Mouse (Mus musculus) embryonic facial prominence, embryonic 13.5 days (tissue): ENCODE results near the gene Hist1h3a. TPM values are rescaled to one million over a fixed set of nuclear protein-coding genes. Genes with fewer than 3 reads are reported as not detected.
"Not testable (repeated sequence)": the region's sequence is repeated elsewhere in the genome, so short reads cannot be mapped to it uniquely, and the experiment has no call there.

Experiments
- ATAC-seq: fragments of 200-750 bp; cut with Nextera tagmentation; 2 replicates; pipeline ENCODE4 v1.8.0; 2017; ENCODE audit warnings: low read depth; ENCODE audit not compliant: insufficient number of reproducible peaks, insufficient read depth, low FRiP score, low TSS enrichment
- H3K27ac ChIP-seq: fragments of 300-500 bp; sonication (generic); 2 replicates; pipeline ENCODE4 v1.5.1; 2015; ENCODE audit warnings: moderate library complexity, mild to moderate bottlenecking, inconsistent platforms
- H3K27me3 ChIP-seq: fragments of 300-500 bp; sonication (generic); 2 replicates; pipeline ENCODE4 v1.6.1; 2015; ENCODE audit warnings: mild to moderate bottlenecking, inconsistent platforms
- H3K36me3 ChIP-seq: fragments of 300-500 bp; sonication (generic); 2 replicates; pipeline ENCODE4 v1.6.1; 2015; ENCODE audit warnings: mild to moderate bottlenecking, inconsistent platforms
- H3K4me1 ChIP-seq: fragments of 300-500 bp; sonication (generic); 2 replicates; pipeline ENCODE4 v1.6.1; 2015; ENCODE audit warnings: inconsistent platforms
- H3K4me2 ChIP-seq: fragments of 300-500 bp; sonication (generic); 2 replicates; pipeline ENCODE4 v1.6.1; 2015; ENCODE audit warnings: moderate library complexity, mild to moderate bottlenecking, inconsistent platforms
- H3K4me3 ChIP-seq: fragments of 300-500 bp; sonication (generic); 2 replicates; pipeline ENCODE4 v1.5.1; 2015; ENCODE audit warnings: mild to moderate bottlenecking, inconsistent platforms
- H3K9ac ChIP-seq: fragments of 300-500 bp; sonication (generic); 2 replicates; pipeline ENCODE4 v1.6.1; 2015; ENCODE audit warnings: mild to moderate bottlenecking, inconsistent platforms
- H3K9me3 ChIP-seq: fragments of 300-500 bp; sonication (generic); 2 replicates; pipeline ENCODE4 v1.6.1; 2016; ENCODE audit warnings: inconsistent platforms
- WGBS: fragments of 180-500 bp; shearing (Covaris S2); methylation state at CpG from one replicate; pipeline ENCODE4 v1.1.7; 2015; ENCODE audit warnings: mixed read lengths; 5-methylcytosine and 5-hydroxymethylcytosine counted together
- polyA plus RNA-seq: library from polyadenylated mRNA; unstranded; fragments of >200 nt; fragmentation: Nextera tagmentation; extraction: Ambion mirVana; gene quantifications from 2 replicates; pipeline ENCODE4 v1.2.1, GENCODE M21; 2015

Gene Hist1h3a
- polyA plus RNA-seq, 1 experiment from 2014 or later = 8.6 TPM

DNA sequence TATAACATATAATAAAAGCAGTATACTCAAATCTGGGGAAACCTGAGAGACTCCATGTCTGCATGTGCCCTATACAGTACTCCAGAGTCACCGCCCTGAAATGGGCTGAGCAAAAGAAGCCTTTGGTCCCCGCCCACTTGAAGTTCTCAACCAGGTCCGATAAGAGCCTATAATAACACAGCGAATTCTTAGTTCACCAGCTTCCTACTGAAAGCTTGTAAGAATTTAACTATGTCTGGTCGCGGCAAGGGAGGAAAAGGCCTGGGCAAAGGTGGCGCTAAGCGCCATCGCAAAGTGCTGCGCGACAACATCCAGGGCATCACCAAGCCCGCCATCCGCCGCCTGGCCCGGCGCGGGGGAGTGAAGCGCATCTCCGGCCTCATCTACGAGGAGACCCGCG is 5.4 kb downstream of the Hist1h3a start, which contains the start of gene Hist1h4b:
Gene Hist1h4b (plus strand): TSS at position 224 of the 400 bp plus-strand sequence.
- ATAC-seq = peak; percentile 83
- no peaks in the 10 kb centered on the region for H3K9me3 ChIP-seq
- H3K27ac ChIP-seq = peak within 1 kb of the TSS; percentile 94
- 0% methylated on average over 19 of the region's 22 CpGs for WGBS
- peaks cover 17% of the 10 kb centered on the region for H3K4me1 ChIP-seq
- H3K9ac ChIP-seq = peak within 1 kb of the TSS; percentile 77
- H3K4me3 ChIP-seq = peak within 1 kb of the TSS; percentile 46
- no peaks in the 10 kb centered on the region for H3K36me3 ChIP-seq
- H3K27me3 ChIP-seq = no peaks in the 10 kb centered on the region
- H3K4me2 ChIP-seq = peak within 1 kb of the TSS; percentile 80

GRCm38 (mm10) chr13:23755000-23755399 is 7.2 kb downstream of the Hist1h3a start:
- ATAC-seq = no peak
- Histone ChIP-seq H3K4me2 (no peak overlapping the region), H3K27ac (0 out of 2 replicates have a peak overlapping the region, but pooled peaks have one; percentile 11), H3K9ac (no peak overlapping the region), H3K36me3 (no peaks in the 10 kb centered on the region), H3K27me3 (no peaks in the 10 kb centered on the region), H3K9me3 (no peaks in the 10 kb centered on the region), H3K4me3 (no peak overlapping the region), H3K4me1 (peaks cover 11% of the 10 kb centered on the region)

DNA sequence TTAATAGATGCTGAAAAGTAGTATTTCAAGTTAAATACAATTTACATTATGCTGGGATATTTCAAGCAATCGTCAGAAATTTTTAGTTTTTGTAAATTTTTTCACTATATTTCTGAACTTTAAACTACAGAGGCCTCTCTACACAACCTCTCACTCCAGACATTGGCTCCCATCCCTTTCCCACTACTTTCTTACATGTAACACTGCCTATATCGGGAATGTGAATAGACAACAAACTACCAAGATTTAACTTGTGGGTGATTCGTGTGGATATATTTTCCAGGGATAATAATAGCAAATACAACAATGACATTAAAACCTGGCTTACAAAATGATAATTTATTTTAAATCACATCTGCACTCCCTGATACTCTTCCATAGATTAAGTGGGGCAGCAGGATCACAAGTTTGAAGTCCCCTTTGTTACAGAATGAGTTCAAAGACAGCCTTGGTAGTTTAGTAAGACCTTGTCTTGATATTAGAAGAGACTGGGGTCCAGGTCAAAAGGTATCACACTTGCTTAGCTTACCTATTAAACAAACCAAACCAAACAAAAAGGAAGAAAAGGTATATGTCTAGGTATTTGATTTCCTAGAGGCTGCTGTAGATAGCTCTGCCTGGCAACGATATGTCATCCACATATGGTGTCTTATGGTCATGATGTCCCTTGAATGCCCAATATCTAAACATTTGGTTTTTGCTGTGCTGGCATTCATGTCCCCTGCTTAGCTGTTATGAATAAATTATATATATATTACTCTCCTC is 8.7 kb downstream of the Hist1h3a start:
- Histone ChIP-seq H3K36me3 (no peaks in the 10 kb centered on the region), H3K4me3 (peak overlapping the region; percentile 42), H3K27me3 (no peaks in the 10 kb centered on the region), H3K4me1 (peaks cover 12% of the 10 kb centered on the region; the same call in 1 of the 2 replicates), H3K4me2 (peak overlapping the region; percentile 67), H3K27ac (peak overlapping the region; percentile 68), H3K9ac (no peak overlapping the region), H3K9me3 (no peaks in the 10 kb centered on the region)
- WGBS = 53% methylated on average over 4 of the region's 4 CpGs
- ATAC-seq = no peak

DNA sequence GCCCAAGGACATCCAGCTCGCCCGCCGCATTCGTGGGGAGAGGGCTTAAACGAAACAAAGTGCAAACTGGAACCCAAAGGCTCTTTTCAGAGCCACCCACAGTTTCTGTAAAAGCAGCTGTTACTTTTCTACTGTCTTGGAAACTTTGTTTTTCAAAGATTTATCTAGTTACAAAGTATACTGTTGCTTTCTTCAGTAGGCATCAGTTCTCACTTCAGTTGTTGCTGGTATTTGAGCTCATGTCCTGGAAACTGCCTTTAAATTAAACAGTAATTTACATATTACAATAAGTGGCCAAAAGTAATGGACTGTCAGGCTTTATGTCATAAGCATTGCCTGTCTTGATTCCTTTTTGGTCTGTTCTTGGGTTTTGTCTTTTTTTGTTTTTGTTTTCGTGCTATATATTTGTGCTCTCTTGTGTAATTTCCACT is 9.4 kb downstream of the Hist1h3a start:
- H3K9me3 ChIP-seq = no peaks in the 10 kb centered on the region
- H3K4me3 ChIP-seq = peak overlapping the region; percentile 42
- peak overlapping the region; percentile 73 for H3K9ac ChIP-seq
- 1% methylated on average over 6 of the region's 6 CpGs for WGBS
- no peaks in the 10 kb centered on the region for H3K36me3 ChIP-seq
- H3K27ac ChIP-seq = peak overlapping the region; percentile 87
- peaks cover 19% of the 10 kb centered on the region; the same call in 1 of the 2 replicates for H3K4me1 ChIP-seq
- no peak for ATAC-seq
- H3K27me3 ChIP-seq = no peaks in the 10 kb centered on the region
- H3K4me2 ChIP-seq = peak overlapping the region; percentile 67

GRCm38 (mm10) chr13:23752067-23752741 is 10.0 kb downstream of the Hist1h3a start, which contains the start of gene Hist1h3b:
Hist1h3b (plus strand) TSS chr13:23752267.
- peak within 1 kb of the TSS; percentile 67 for H3K4me2 ChIP-seq
- peak within 1 kb of the TSS; percentile 48 for H3K4me3 ChIP-seq
- H3K27me3 ChIP-seq, H3K9me3 ChIP-seq, H3K36me3 ChIP-seq: not testable (repeated sequence)
- peaks cover 18% of the 10 kb centered on the region; the same call in 1 of the 2 replicates for H3K4me1 ChIP-seq
- under 1% methylated on average over 16 of the region's 47 CpGs for WGBS
- peak; percentile 87 for ATAC-seq
- peak within 1 kb of the TSS; percentile 73 for H3K9ac ChIP-seq
- H3K27ac ChIP-seq = peak within 1 kb of the TSS; percentile 96

DNA sequence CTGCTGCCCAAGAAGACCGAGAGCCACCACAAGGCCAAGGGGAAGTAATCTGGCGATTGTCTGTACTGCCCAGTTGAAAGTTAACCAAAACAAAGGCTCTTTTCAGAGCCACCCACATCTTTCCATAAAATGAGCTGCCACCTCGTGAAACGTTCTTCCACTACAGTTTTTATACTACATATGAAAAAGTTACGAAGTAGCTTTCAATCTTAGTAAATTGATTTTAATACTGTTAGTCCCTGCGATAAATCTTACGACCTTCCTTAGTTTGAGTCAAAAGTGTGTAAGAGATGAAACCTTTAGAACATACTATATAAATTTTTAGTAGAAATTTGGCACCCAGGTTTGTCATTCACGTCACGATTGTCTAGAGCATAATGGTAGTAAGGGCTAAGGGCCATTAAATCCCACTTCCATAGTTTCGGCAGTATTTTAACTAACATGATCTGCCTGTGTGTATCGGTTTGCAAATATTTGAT is 10.7 kb downstream of the Hist1h3a start:
- Histone ChIP-seq H3K9me3 (no peaks in the 10 kb centered on the region), H3K4me2 (peak overlapping the region; percentile 67), H3K27me3 (no peaks in the 10 kb centered on the region), H3K4me1 (peaks cover 21% of the 10 kb centered on the region; the same call in 1 of the 2 replicates), H3K27ac (peak overlapping the region; percentile 96), H3K4me3 (peak overlapping the region; percentile 48), H3K9ac (peak overlapping the region; percentile 71), H3K36me3 (no peaks in the 10 kb centered on the region)
- 1% methylated on average over 11 of the region's 11 CpGs for WGBS
- ATAC-seq = no peak

- Histone ChIP-seq H3K9ac (peak within 1 kb of the TSS; percentile 71), H3K4me3 (peak within 1 kb of the TSS; percentile 48), H3K4me2 (peak within 1 kb of the TSS; percentile 67), H3K4me1 (peaks cover 21% of the 10 kb centered on the region; the same call in 1 of the 2 replicates), H3K27ac (peak within 1 kb of the TSS; percentile 96)
- H3K9me3 ChIP-seq, H3K27me3 ChIP-seq, H3K36me3 ChIP-seq: not testable (repeated sequence)
- under 1% methylated on average over 33 of the region's 47 CpGs for WGBS
- ATAC-seq = 0 out of 2 replicates have a peak, but pooled peaks have one; percentile 54
These were observed 11.2 kb downstream of the Hist1h3a start, which contains the start of gene Hist1h2ab for GRCm38 (mm10) chr13:23750839-23751477. Hist1h2ab (plus strand) TSS chr13:23751126.

GRCm38 (mm10) chr13:23749563-23750121 is 12.5 kb downstream of the Hist1h3a start:
- ATAC-seq = no peak
- H3K36me3 ChIP-seq = no peaks in the 10 kb centered on the region
- no peak overlapping the region for H3K9ac ChIP-seq
- no peak overlapping the region for H3K4me2 ChIP-seq
- H3K4me3 ChIP-seq = no peak overlapping the region
- H3K27me3 ChIP-seq = no peaks in the 10 kb centered on the region
- WGBS = 90% methylated on average over 5 of the region's 5 CpGs
- peak overlapping the region; percentile 93 for H3K27ac ChIP-seq
- H3K4me1 ChIP-seq = peaks cover 21% of the 10 kb centered on the region; the same call in 1 of the 2 replicates
- H3K9me3 ChIP-seq = no peaks in the 10 kb centered on the region

GRCm38 (mm10) chr13:23747892-23748288 is 14.3 kb downstream of the Hist1h3a start:
- WGBS = 11% methylated on average over 2 of the region's 4 CpGs
- ATAC-seq = no peak
- Histone ChIP-seq H3K9ac (peak overlapping the region; percentile 60; the same call in 1 of the 2 replicates), H3K4me3 (peak overlapping the region; percentile 48), H3K4me1 (peaks cover 31% of the 10 kb centered on the region), H3K36me3 (no peaks in the 10 kb centered on the region), H3K27me3 (no peaks in the 10 kb centered on the region), H3K4me2 (peak overlapping the region; percentile 73), H3K27ac (peak overlapping the region; percentile 99), H3K9me3 (no peaks in the 10 kb centered on the region)

DNA sequence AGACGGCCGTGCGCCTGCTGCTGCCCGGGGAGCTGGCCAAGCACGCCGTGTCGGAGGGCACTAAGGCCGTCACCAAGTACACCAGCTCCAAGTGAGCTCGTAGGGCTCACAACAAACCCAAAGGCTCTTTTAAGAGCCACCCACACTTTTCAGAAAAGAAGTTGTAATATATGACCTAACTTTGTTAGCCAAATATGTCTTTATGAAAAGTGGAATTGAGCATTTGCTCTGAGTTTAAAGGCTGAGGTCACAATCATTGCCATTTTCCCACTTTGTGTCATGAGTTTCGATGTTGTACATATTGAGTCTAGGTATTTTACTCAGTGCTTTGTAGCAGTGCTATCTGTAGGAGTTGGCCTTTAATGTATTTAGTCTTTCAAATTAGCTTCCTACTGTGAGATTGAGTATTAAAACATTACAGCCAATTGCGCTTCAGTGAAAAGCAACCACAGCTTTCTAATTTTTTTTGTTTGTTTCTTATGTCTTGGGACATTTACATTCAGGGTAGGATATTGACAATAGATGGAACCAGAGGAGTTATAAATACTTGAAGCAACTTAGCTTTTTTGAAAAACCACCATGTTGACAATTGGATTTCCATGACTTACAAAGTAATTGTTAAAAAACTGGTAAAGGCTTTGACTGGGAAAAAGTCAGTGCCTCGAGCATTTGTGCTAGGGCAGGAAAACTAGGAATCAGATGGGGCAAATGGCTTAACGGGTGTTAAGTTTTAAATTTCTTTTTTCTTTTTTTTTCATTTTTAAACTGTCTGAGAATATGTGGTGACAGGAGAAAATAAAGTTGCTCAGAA is 14.9 kb downstream of the Hist1h3a start:
- H3K9ac ChIP-seq = peak overlapping the region; percentile 75
- H3K36me3 ChIP-seq = no peaks in the 10 kb centered on the region
- ATAC-seq = no peak
- peak overlapping the region; percentile 73 for H3K4me2 ChIP-seq
- peak overlapping the region; percentile 48 for H3K4me3 ChIP-seq
- H3K4me1 ChIP-seq = peaks cover 28% of the 10 kb centered on the region
- no peaks in the 10 kb centered on the region for H3K9me3 ChIP-seq
- peak overlapping the region; percentile 99 for H3K27ac ChIP-seq
- 3% methylated on average over 13 of the region's 13 CpGs for WGBS
- no peaks in the 10 kb centered on the region for H3K27me3 ChIP-seq
